Mouse (Mus musculus) heart, postnatal 14 days (tissue): ENCODE data around the gene Layn. TPM values are rescaled to one million over a fixed set of nuclear protein-coding genes. Genes with fewer than 3 reads are reported as not detected.

Experiments used
- DNase-seq, 2 experiments: peaks; one replicate each; pipeline ENCODE4 v3.0.0; 2021 to 2022
- intact Hi-C: fragments of 180-260 bp; cut with DNase I; formaldehyde crosslinking; loops from one replicate; pipeline ENCODE4 v1.15.1; 2025
- total RNA-seq, 2 experiments: library from RNA; stranded (reverse); gene quantifications; 2 replicates each; pipeline ENCODE4 v1.2.3; 2021

Gene Layn
- total RNA-seq, 2 experiments from 2014 or later: 8.8 to 9.7 TPM

DNA sequence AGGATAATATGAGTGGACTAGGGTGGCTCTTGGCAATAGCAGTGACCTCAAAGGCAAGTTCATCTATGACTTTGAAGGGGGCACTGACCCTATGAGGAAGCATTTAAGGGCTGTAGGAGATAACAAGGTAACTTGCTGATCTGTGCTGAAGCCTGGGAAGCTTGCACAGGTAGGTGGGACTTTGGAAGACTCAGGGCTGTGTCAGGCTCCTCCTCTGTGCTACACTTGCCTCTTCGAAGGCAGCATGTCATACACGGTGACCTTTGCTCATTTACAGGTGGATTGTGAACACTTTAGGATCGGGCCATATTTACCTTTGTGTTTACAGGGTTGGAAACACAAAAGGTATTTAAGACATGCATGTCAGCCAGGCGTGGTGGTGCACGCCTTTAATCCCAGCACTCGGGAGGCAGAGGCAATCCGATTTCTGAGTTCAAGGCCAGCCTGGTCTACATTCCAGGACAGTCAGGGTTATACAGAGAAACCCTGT, 35.4 kb downstream of the Layn start:
- DNase-seq: no peak
- intact Hi-C loops: no loop called here

DNA sequence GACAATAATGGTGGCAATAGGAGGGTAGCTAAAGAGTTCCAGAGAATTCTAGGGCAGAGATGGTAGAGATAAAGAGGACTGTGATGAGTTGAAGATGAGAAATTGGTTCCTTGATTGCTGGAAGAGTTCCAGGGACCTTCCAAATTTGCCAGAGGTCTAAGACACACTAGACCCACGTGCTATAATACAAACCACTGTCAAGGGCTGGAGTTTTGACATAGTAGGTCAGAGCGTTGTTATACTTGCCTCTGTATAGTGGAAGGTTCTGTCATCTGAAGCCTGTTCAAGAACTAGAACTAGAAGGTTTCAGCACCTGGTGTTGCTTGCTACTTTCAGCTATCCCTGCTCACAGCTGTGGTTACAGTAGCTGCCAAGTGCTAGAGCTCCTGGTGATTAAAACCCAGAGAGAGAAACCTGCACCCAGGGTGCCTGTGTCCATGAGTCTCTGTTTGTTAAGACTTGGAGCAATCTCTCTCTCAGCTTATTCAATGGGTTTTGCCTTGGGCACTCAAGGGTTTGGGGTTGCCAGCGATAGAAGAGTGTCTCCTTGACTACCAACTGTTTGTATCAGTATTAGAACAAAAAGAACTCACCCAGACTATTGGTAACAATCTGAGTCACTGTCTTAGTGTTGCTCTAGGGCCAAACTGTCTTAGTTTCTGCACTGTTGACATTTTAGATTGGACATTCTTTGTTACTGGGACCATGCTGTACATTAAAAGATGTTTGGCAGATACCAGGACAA, 43.9 kb downstream of the Layn start:
- intact Hi-C loops: no loop called here
- no peak for DNase-seq

DNA sequence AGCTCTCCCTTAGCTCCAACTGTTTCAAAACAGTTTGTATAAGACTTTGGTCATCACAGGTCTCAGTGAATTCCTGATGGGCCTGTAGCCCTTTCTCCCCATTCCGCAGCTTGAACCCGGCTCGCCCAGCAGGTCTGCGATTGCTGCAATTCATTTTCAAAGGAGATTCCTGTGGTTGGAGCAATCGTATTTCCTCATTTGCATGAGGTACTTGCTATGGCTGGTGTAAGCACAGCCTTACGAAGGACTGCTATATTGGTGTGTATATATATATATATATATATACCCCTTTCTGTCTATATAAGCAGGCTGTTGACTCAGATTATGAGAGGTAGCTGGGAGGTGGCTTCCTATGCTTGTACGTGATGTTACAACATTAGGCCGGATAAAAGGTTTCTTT, 44.6 kb downstream of the Layn start:
- DNase-seq: no peak
- intact Hi-C loops: no loop called here

DNA sequence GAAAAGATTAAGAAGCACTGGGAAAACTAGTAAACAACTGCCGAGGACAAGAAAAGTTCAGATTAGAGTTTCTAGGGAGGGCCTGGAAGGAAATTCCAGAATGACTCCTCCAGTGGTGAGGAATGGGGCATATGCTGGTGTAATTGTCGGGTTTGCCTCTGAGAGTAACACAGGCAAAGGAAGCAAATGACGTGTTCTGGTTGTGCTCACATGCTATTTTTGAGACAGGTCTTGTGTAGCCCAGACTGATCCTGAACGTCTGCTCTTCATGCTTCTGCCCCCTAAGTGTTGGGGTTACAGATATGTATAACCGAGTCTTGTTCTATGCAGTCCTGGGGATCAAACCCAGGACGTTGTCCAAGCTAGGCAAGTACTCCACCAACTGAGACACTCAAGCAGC, 45.3 kb downstream of the Layn start:
- intact Hi-C loops: no loop called here
- no peak for DNase-seq

DNA sequence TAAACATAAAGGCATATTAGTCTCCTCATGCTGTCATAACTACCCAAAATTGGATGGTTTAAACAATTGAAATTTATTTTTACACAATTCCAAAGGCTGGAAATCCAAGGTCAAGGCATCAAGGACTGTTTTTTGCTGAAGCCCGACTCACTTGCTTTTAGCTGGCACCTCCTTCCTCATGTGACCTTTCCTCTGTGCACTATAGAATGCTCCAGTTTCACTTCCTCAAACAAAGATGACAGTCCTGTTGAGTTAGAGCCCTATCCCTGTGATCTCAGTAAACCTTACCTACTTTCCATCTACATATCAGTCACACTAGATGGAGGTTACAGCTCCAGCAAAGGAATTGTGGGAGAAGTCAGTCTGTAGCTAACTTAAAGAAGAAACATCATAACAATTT, 46.7 kb downstream of the Layn start:
- DNase-seq: no peak
- intact Hi-C loops: no loop called here

DNA sequence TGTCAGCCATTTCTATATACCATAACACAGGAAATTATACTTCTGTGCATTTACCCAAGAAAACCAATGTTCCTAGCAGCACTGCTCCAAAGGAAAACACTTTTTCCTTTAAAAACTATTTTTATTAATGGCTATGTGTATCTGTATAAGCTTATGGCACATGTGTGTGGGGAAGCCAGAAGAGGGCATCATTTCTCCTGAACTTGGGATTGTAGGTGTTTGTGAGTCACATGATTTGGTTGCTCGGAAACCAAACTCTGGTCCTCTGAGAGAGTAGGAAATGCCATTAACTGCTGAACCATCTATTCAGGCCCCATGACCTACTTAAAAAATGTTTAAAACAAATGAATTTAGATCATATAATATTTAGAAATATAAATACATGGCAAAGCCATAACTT, 49.9 kb downstream of the Layn start:
- intact Hi-C loops: no loop called here
- no peak for DNase-seq

DNA sequence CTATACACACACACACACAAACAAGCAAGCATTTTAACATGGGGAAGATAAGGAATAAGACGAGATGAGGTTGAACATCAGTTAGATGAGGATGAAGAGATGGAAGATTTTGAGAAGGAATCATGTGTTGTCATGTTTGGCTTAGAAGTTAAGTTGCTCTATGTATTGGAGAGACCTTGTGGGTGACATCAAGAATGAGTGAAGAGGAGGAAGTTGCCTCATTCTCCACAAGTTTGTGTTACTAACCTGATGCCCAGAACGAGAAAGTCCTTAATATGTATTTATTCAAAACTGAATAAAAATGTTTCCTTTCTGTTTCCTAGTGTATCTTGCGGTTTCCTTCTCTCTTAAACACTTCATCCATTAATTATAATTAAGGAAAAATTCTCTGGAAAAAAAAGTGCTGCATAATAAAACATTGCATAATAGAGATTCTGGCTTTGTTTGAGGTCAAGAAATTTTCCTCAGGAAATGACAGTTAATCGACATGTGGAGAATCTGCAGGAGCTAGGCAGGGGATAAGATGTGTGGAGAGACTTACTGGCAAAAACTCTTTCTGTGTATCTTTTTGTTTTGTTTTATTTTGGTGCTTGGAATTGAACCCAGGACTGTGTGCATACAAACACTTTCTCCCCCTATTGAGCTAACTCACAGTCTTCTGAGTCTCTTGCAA, 55.6 kb downstream of the Layn start:
- no peak for DNase-seq
- intact Hi-C loops: no loop called here

DNA sequence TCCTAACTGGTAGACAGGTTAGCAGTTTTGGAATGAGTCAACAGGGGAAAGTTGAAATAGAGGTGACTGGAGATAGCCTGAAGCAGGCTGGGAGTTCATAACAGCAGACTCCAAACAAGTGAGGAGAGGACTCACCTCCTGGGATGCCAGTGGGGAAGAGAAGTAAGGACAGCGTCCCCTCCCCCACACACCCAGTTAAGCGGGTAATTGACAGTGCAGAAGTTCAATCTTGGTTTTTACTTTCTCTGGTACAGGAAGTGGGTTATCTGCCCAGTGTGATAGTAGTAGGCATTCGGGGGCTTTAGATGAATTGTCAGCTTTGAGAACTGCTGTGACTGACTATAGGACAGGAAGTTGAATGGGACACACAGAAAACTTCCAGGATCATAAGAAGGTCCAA, 56.5 kb downstream of the Layn start:
- DNase-seq: no peak
- intact Hi-C loops: no loop called here

DNA sequence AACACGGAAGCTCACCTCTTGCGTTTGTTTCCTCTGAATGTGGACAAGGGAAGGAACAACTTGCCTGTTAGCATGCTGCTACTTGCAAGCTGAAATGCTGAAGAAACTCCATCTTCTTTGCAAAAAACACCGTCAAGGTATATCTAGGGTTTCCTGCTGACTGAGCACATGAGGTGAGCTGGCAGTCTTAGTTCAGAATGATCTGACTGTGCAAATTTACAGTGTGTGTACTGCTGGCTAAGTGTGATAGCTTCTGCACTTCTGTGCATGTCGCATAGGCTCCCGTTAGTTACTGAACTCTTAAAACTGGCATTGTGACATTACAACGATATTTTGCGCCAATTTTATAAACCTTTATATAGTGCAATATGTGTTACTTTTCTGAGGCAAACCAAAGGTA, 57.2 kb downstream of the Layn start:
- intact Hi-C loops: no loop called here

DNA sequence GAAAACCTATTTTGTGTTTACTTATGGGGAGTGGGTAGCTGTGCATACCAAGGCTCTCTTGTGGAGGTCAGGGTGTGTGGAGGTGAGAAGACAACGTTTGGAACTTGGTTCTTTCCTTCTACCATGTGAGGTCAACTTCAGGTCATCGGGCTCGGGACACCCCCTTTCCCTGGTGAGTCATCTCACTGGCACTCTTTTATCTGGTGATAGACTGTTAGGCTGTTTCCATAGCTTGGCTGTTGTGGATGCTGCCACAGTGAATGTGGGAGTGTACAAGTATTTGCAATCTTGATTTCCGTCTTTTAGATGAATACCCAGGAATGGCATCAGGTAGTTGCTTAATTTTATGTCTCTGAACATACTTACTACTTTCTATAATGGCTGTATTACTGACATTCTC, 61.2 kb downstream of the Layn start:
- DNase-seq: no peak
- intact Hi-C loops: no loop called here

More for the DNA sequence above, 57.2 kb downstream of the Layn start:
- no peak for DNase-seq

DNA sequence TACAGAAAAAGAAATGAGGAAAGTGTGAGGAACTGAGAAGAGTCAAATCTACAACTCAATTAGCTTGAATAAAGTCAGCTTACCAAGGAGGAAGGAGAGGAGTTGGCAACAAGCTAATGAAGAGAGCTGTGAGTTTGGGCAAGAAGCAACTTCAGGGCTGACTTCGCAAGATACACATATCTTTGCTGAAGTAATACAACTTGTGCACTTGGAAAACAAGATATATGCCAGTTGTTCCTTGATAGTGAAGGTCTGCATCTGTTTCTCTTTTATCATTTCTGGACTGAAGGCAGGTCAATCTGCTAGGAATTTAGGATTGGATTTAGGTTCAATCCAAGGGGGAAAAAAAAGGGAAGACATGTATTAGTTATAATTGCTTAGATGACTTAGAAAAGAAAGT, 63.2 kb downstream of the Layn start:
- intact Hi-C loops: loop anchor here (5.0 kb wide), 1 partner anchor 139 kb away; no protein-coding TSS in a partner anchor
- no peak for DNase-seq

DNA sequence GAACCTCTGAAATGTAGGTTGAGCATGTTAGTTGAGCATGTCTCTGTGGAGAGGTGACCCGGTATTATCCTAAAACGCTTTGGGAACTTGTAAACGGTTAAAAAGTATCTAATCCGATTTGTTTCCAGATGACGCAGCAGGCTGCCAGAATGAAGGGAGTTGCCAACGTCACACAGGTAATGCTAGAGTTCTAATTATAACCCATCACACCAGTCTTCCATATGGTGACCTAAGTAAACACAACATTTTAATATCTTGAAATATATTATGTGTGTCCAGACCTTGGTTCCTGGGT, 67.3 kb downstream of the Layn start:
- intact Hi-C loops: loop anchor here (1.0 kb wide), 1 partner anchor 160 kb away; no protein-coding TSS in a partner anchor
- no peak for DNase-seq

DNA sequence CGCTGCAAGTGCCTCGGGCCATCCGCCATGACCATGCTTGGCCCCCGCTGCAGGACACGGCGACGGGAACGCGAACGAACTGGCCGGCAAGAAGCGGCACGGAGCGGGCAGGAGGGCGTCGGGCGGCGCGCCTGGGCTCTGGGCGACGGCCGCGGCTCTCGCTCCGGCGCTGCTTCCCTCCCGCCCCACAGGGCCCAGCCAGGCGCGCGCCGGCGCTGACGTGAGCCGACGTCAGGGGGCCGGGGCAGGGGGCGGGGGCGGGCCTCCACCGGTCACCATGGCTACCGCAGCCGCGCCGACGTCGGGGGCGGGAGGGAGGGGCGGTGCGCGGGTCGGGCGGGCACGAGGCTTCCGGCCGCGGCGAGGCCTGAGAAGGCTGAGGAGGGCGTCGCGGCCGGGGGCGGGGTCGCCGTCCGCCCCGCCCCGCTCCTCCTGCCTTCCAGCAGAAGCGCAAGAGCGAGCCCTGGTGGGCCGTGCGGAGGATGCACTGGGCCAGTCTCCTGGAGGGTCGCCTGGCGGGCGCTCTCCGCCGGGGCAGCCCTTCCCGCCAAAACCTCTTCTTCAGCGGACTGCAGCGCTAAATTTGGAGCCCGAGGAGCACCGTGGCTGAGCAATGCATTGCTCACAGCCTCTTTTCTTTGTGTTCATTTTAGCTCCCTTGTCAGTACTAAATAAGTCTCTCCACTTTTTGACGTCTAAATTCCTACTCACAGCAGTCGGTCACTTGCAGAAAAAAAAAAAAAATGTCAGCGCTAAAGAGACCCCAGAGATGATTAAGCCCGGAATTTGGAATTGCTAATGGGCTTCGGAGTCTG, 67.8 kb downstream of the Layn start, which contains the start of gene Sik2:
Gene Sik2 (minus strand): TSS at position 233 of the 815 bp plus-strand sequence.
- intact Hi-C loops: loop anchor here (1.0 kb wide), 1 partner anchor 160 kb away; no protein-coding TSS in a partner anchor
- peak; percentile 92 to 93 for DNase-seq

DNA sequence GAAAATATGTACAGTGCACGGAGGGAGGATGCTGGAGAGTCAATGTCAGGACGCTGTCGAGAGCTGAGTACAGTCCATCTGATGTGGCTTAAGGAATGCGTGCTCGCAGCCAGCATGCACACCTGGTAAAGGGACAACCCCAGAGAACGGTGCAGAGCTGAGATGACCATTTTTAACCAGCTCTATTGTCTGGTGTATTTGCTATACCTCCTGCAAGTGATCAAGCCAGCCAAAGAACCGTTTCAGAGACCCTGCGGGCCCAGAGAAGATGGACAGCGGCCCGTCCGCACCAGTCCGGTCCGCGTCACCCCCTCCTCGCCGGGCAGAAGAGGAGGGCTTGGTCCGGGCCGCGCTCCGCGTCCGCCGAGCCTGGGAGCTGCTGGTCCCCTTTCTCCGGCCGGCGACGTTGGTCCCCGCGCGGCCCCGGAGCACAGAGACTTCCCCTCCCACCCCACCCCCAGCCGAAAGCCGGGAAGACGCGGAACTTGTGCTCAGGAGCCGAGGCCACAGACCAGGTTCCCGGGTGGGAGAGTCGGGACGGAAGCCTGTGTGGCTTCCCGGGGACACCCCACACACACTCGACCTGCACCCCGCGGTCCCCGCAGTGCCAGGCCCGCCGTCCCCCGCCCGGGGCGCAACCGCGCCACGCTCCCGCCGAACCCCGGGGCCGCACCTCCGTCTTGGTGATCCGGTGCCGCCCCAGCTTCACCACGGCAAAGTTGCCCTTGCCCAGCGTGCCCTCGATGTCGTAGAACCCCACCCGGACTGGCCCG, 68.6 kb downstream of the Layn start:
- intact Hi-C loops: no loop called here
- no peak for DNase-seq

DNA sequence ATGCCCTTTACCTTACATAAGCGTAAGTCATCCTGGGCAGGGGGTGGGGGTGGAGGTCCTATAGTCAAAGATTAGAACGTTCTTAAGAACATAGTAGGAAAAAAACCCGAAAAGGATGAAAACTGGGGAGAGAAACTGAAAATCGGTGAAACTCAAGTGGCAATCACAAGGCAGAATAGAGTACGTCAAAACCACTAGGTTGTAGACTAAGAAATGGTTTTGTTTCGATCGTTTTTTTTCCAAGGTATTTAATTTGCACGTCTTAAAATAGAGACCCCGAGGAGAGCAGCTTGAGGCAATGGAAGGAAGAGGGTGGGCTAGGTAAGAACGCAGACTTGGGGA, 69.2 kb downstream of the Layn start:
- no peak for DNase-seq
- intact Hi-C loops: no loop called here

DNA sequence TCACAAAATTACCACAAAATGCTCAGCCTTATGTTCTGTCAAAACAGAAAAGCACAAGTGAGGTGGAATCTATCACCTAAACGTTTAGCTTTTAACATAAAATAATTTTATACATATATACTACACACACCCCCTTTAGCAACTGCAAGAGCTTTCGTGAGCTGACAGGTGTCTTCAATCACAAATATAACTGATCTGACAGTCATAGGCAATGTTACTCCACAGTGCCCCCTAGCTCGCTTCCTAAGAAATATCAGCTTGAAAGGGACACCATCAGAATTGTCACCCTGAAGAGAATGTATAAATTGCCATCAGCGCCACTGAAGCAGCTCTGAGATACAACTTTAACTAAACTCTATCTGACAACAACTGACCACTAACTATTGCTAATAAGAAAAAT, 70.0 kb downstream of the Layn start:
- intact Hi-C loops: no loop called here
- DNase-seq: peak; percentile 73 to 77
